Mouse (Mus musculus): Measurements from ENCODE around the gene Ndufc2.

GRCm38 (mm10) chr7:97420406-97420805, 20.6 kb downstream of the Ndufc2 start:
- TF ChIP-seq ZNF384 (IDR thresholded peaks at IDR 0.05; ENCODE audit: low read depth, low read length) (no peak), CHD2 (IDR thresholded peaks at IDR 0.05; ENCODE audit: low read depth, low read length) (no peak), ZC3H11A (IDR thresholded peaks at IDR 0.05; ENCODE audit: borderline replicate concordance, low read depth, low read length) (no peak), HCFC1 (IDR thresholded peaks at IDR 0.05; ENCODE audit: borderline replicate concordance, insufficient read depth, low read length) (no peak)
